Mouse (Mus musculus): Measurements from ENCODE around the gene Mob1b. TPM values are rescaled to one million over a fixed set of nuclear protein-coding genes. Genes with fewer than 3 reads are reported as not detected.

The Mob1b gene
- total RNA-seq (2012; rRNA removed), result 6.5 and 10.9 TPM in 2 replicates

GRCm38 (mm10) chr5:88720116-88721002 is at the start of gene Mob1b:
TSS of gene Mob1b (plus strand) at chr5:88720855.
- H3K36me3 ChIP-seq (ENCODE audit: control insufficient read depth, insufficient read depth, low read length, poor library complexity, severe bottlenecking), result no peaks in the 10 kb centered on the region
- in situ Hi-C loops (cut with MboI; ENCODE audit: low sequenced_read_pairs in 2 of 2, unreplicated experiment in 2 of 2), result no loop called here
- peak within 1 kb of the TSS; percentile 80 to 95 for H3K4me3 ChIP-seq (ENCODE audit: insufficient read depth in 1 of 2, low read depth in 1 of 2, low read length in 2 of 2, poor library complexity in 1 of 2, severe bottlenecking in 1 of 2)
- H3K9me3 ChIP-seq (ENCODE audit: control insufficient read depth, insufficient read depth, low read depth, low read length), result no peaks in the 10 kb centered on the region
- no peak within 1 kb of the TSS; the same call in 1 of the 2 replicates for H3K27ac ChIP-seq (ENCODE audit: insufficient read depth, low read depth, low read length, poor library complexity, severe bottlenecking)
- H3K4me1 ChIP-seq (ENCODE audit: control insufficient read depth in 2 of 2, insufficient read depth in 2 of 2, low read length in 2 of 2, poor library complexity in 1 of 2), result peaks cover 3 to 9% of the 10 kb centered on the region in 2 experiments; a peak in 2 of 4 replicates
- peak within 1 kb of the TSS; percentile 90 for H3K9ac ChIP-seq (ENCODE audit: insufficient read depth, low read depth, low read length, poor library complexity, severe bottlenecking)
- TF ChIP-seq ZNF384 (IDR thresholded peaks at IDR 0.05; ENCODE audit: low read depth, low read length), result peak; percentile 88
- TF ChIP-seq HCFC1 (IDR thresholded peaks at IDR 0.05; ENCODE audit: borderline replicate concordance, insufficient read depth, low read length), result peak; percentile 51; the same call in 1 of the 2 replicates
- peak; percentile 96 for TF ChIP-seq CHD2 (IDR thresholded peaks at IDR 0.05; ENCODE audit: low read depth, low read length)
- no peak for TF ChIP-seq MAFK (IDR thresholded peaks at IDR 0.05; ENCODE audit: insufficient read depth, low read depth, low read length)
- peak; percentile 85 for DNase-seq (ENCODE audit: low read depth, low spot score)

DNA sequence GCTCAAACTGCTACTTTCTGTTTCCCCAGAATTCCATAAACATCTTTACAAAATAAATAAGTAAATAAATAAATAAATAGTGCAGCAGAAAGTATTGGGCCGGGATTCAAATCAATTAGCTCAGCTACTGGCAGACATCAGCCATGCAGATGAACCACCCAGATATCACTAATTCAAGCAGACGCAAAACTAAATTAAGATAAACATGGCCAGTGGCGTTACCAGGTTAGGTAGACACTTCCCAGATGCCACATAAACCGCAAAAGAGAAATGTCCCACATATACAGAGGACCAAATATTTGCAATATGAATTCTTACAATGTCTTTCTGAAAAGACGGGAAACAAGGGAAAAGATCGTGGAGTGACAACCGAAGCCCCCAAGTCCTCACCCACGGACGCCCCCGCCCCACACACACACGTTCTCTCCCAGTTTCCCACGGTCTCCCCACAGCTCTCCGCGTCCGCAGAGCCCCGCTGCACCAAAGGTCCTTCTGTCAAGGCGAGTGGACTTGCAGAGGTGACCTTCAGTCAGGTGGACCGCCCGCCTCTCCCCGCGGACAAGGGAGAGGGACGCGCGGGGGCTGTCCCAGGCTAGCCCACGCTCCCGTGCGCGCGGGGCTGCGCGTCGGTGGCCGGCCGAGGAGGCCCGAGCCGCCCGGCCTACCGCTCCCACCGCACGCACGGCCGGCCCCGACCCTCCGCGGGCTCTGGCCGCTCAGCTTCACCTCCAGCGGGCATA is 45.8 kb upstream of the Mob1b start:
- Histone ChIP-seq H3K4me1 (ENCODE audit: control insufficient read depth in 2 of 2, insufficient read depth in 2 of 2, low read length in 2 of 2, poor library complexity in 1 of 2) (peaks cover 7 to 14% of the 10 kb centered on the region in 2 experiments), H3K27ac (ENCODE audit: insufficient read depth, low read depth, low read length, poor library complexity, severe bottlenecking) (no peak overlapping the region), H3K9me3 (ENCODE audit: control insufficient read depth, insufficient read depth, low read depth, low read length) (no peaks in the 10 kb centered on the region), H3K9ac (ENCODE audit: insufficient read depth, low read depth, low read length, poor library complexity, severe bottlenecking) (peak overlapping the region; percentile 94), H3K36me3 (ENCODE audit: control insufficient read depth, insufficient read depth, low read length, poor library complexity, severe bottlenecking) (peaks cover 9% of the 10 kb centered on the region), H3K4me3 (ENCODE audit: insufficient read depth in 1 of 2, low read depth in 1 of 2, low read length in 2 of 2, poor library complexity in 1 of 2, severe bottlenecking in 1 of 2) (peak overlapping the region; percentile 95 to 98)
- in situ Hi-C loops (cut with MboI; ENCODE audit: low sequenced_read_pairs in 2 of 2, unreplicated experiment in 2 of 2), result no loop called here
- 0 out of 2 replicates have a peak, but pooled peaks have one; percentile 17 for TF ChIP-seq HCFC1 (IDR thresholded peaks at IDR 0.05; ENCODE audit: borderline replicate concordance, insufficient read depth, low read length)
- TF ChIP-seq MAFK (IDR thresholded peaks at IDR 0.05; ENCODE audit: insufficient read depth, low read depth, low read length), result no peak
- no peak for DNase-seq (ENCODE audit: low read depth, low spot score)

DNA sequence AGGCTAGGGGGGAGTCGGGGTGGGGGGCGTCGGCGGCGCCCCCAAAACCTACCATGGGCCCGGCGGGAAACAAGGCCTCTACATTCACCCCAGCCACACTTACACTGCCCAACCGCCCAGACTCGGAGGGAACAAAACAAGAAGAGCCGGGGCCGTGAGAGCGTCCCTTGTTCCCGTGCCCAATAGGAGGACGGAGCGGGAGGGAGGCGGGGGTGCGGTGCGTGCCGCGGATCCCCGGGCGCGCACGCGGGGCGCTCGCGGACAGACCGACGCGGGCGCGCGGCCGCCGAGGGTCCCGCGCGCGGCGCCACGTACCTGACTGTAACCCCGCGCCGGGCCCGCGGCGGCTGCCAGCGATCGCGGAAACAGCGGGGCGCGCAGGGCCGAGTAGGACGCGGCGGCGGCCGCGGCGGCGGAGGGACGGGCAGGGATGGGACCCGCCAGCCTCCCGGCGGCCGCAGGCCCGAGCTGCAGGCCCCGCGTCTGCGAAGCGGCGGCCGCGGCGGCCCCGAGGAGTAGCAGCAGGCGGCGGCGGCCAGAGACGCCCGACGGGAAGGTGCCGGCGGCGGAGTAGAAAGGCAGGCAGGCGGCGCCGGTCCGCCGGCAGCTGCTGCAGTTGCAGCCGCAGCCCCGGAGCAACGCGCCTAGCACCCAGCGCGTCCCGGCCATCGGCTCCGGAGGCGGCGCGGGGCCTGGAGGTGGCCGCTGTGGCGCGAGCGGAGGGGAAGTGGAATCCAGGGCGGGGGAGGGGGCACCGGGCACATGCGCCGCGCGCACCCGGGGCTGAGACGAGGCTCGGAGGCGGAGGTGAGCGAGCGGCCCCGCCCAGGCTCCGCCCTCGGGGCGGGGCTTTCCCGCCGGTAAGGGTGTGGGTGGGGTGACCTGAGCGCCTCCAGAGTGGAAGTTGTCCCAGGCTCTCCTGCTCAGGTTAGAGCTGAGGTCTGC is 44.9 kb upstream of the Mob1b start, which contains the start of gene Grsf1:
Gene Grsf1, minus strand, starts transcription at position 729 of the 945 bp plus-strand sequence.
- Histone ChIP-seq H3K4me3 (ENCODE audit: insufficient read depth in 1 of 2, low read depth in 1 of 2, low read length in 2 of 2, poor library complexity in 1 of 2, severe bottlenecking in 1 of 2) (peak within 1 kb of the TSS; percentile 95 to 98), H3K4me1 (ENCODE audit: control insufficient read depth in 2 of 2, insufficient read depth in 2 of 2, low read length in 2 of 2, poor library complexity in 1 of 2) (peaks cover 9 to 17% of the 10 kb centered on the region in 2 experiments), H3K36me3 (ENCODE audit: control insufficient read depth, insufficient read depth, low read length, poor library complexity, severe bottlenecking) (peaks cover 7% of the 10 kb centered on the region; the same call in 1 of the 2 replicates), H3K27ac (ENCODE audit: insufficient read depth, low read depth, low read length, poor library complexity, severe bottlenecking) (peak within 1 kb of the TSS; percentile 74), H3K9ac (ENCODE audit: insufficient read depth, low read depth, low read length, poor library complexity, severe bottlenecking) (peak within 1 kb of the TSS; percentile 94), H3K9me3 (ENCODE audit: control insufficient read depth, insufficient read depth, low read depth, low read length) (no peaks in the 10 kb centered on the region)
- peak; percentile 13; the same call in 1 of the 2 replicates for TF ChIP-seq HCFC1 (IDR thresholded peaks at IDR 0.05; ENCODE audit: borderline replicate concordance, insufficient read depth, low read length)
- TF ChIP-seq CHD2 (IDR thresholded peaks at IDR 0.05; ENCODE audit: low read depth, low read length), result no peak
- DNase-seq (ENCODE audit: low read depth, low spot score), result peak; percentile 83
- in situ Hi-C loops (cut with MboI; ENCODE audit: low sequenced_read_pairs in 2 of 2, unreplicated experiment in 2 of 2), result no loop called here

GRCm38 (mm10) chr5:88678929-88679328 is 41.7 kb upstream of the Mob1b start:
- no peak for DNase-seq (ENCODE audit: low read depth, low spot score)
- no peaks in the 10 kb centered on the region for H3K36me3 ChIP-seq (ENCODE audit: control insufficient read depth, insufficient read depth, low read length, poor library complexity, severe bottlenecking)
- no peak overlapping the region for H3K27ac ChIP-seq (ENCODE audit: insufficient read depth, low read depth, low read length, poor library complexity, severe bottlenecking)
- peaks cover 9 to 21% of the 10 kb centered on the region in 2 experiments for H3K4me1 ChIP-seq (ENCODE audit: control insufficient read depth in 2 of 2, insufficient read depth in 2 of 2, low read length in 2 of 2, poor library complexity in 1 of 2)
- peak overlapping the region in 1 of 2 experiments; percentile 22; a peak in 2 of 4 replicates for H3K4me3 ChIP-seq (ENCODE audit: insufficient read depth in 1 of 2, low read depth in 1 of 2, low read length in 2 of 2, poor library complexity in 1 of 2, severe bottlenecking in 1 of 2)
- in situ Hi-C loops (cut with MboI; ENCODE audit: low sequenced_read_pairs in 2 of 2, unreplicated experiment in 2 of 2), result no loop called here
- H3K9me3 ChIP-seq (ENCODE audit: control insufficient read depth, insufficient read depth, low read depth, low read length), result no peaks in the 10 kb centered on the region
- H3K9ac ChIP-seq (ENCODE audit: insufficient read depth, low read depth, low read length, poor library complexity, severe bottlenecking), result no peak overlapping the region
- TF ChIP-seq MAFK (IDR thresholded peaks at IDR 0.05; ENCODE audit: insufficient read depth, low read depth, low read length), result no peak
- no peak for TF ChIP-seq HCFC1 (IDR thresholded peaks at IDR 0.05; ENCODE audit: borderline replicate concordance, insufficient read depth, low read length)
- TF ChIP-seq ZC3H11A (IDR thresholded peaks at IDR 0.05; ENCODE audit: borderline replicate concordance, low read depth, low read length), result no peak
- no peak for TF ChIP-seq ZNF384 (IDR thresholded peaks at IDR 0.05; ENCODE audit: low read depth, low read length)
- TF ChIP-seq CHD2 (IDR thresholded peaks at IDR 0.05; ENCODE audit: low read depth, low read length), result no peak

Measured in ES-E14 (cell line).